Mouse (Mus musculus) left cerebral cortex, adult 11 months (tissue): Measurements from ENCODE around the gene Cyp2c23.
A peak's percentile ranks its signal among the peaks of the same experiment; 100 is the strongest.

Source experiments
- DNase-seq: peaks from one replicate; pipeline ENCODE4 v3.0.0; 2022; ENCODE audit warnings: low spot score

Cyp2c23 gene

DNA sequence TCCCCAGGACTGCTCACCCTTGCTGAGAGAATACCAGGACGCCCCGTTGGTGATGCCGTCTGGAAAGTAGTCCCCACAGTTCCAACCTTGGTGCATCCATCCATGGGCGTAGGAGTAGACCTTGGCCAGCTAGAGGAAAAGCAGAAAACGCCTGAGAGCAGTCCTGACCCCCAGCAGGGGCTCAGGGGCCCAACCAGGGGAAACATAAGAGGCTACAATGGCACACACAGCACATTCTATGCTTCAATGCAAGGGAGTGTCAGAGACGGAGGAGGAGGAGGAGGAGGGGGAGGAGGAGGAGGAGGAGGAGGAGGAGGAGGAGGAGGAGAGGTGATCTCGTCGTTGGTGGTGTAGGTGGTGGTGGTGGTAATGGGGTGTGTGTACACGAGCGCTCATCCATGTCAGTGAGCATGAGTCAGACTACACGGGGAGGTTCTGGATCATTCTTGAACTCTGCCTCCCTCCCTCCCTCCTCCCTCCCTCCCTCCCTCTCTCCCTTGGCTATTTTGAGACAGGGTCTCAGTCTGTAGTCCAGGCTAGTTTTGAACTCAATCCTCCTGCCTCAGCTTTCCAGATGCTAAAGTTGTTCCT, 60.5 kb downstream of the Cyp2c23 start:
- no peak for DNase-seq

DNA sequence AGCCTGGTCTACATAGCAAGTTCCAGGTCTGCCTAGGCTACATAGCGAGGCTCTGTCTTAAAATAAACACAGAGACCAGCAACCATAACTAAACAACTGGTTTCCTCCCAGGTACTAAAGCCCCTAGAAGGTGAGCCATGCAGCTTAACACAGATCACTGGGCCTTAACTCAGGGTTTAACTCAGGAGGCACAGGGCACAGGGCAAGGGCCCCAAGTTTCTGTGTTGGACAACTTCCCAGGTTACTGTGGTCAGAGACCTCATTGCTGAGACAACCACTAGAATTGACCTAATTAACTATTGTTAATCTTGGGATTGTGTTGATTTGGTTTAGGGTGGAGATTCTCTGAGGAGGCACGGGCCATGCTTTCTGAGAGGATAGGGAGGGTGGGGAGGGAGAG, 62.5 kb downstream of the Cyp2c23 start:
- DNase-seq, result no peak

DNA sequence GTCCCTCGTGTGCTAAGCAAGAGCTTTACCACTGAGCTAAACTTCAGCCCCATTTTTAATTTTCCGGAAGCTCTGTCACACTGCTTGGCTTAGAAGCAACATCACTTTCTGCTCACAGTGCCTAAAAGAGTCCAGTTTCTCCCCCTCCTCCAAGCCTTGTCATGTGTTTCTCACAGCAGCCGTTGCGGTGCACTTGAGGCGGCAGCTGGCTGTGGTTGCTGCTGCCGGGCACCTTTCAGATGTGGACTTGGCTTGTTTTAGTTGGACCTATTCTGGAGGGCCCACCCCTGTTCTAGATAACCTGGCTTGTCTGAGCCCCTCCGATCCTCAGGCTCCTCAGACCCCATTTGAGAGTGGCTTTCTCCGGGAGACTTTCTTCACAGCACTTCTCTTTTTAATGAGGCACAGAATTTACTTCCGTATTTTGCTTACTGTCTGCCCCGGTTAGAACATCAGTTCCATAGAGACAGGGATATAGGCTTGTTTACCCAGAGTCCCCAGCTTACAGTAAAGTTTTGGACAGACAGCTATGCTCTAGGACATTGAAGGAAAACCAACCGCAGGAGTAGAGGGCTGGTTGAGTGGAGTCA, 63.4 kb downstream of the Cyp2c23 start:
- no peak for DNase-seq

DNA sequence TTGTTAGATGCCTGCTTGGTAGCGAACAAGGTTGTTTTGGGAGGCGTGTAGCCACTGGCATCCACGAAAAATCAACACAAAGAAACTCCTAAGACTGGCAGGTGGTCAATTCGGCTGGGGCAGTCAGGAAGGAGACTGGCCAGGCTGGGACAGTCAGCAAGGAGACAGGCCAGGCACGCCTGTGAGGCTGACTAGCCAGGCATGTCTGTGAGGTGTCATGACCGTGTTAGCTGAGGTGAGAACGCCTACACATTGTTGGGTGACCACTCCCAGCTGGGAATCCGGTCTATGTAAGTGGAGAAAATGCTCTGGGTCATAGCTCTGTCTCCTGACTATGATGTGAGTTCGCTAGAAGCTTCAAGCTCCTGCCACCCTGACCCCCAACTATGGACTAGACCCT, 66.2 kb downstream of the Cyp2c23 start:
- no peak for DNase-seq

DNA sequence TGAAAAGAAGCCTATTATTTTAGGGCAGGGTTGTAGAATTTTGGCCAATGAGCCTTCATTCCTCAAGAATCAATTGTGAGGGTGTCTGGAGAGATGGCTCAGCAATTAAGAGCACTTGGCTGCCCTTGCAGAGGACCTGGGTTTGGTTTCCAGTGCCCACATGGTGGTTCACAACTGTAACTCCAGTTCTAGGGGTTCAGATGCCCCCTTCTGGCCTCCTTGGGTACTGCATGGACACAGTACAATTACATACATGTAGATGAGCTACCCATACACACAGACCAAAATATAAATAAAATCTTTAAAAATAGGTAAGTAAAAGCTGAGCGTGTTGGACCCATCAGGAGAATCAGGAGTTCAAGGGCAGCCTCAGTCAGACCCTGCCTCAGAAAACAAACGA, 67.8 kb downstream of the Cyp2c23 start:
- no peak for DNase-seq

DNA sequence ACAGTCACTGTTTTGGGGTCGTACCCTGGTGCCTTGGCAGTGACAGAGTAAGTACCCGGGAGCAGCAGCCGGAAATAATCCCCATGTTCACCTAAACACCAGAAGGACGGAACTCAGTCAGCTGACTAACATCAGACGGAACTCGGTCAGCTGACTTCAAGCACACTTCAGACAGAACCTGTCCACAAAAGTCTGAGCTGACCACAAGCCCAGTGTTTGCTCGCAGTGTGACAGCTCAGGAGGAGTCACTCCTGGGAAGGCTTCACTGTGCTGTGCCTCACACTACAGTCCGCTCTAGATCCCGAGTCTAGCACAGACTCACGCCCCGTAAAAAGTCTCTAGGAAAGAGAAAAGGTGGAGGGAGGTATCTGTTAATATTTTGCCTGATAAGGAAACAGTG, 69.0 kb downstream of the Cyp2c23 start:
- no peak for DNase-seq

DNA sequence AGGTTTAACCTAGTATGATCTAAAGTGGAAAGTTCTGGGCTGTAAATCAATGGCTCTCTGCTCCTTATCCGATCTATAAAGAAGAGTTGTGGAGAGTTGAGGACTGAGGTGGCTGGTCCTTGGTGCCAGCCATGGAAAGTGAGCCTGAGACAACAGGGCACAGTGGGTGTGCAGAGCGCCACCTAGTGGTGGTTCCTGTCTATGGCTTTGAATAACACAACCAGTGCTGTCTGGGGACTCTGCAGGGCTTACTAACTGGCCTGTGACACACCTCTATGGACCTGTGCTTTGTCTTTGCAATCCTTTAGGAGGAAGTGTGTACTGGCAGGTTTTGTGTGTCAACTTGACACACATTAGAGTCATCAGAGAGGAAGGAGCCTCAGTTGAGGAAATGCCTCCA, 69.8 kb downstream of the Cyp2c23 start:
- peak; percentile 53 for DNase-seq

DNA sequence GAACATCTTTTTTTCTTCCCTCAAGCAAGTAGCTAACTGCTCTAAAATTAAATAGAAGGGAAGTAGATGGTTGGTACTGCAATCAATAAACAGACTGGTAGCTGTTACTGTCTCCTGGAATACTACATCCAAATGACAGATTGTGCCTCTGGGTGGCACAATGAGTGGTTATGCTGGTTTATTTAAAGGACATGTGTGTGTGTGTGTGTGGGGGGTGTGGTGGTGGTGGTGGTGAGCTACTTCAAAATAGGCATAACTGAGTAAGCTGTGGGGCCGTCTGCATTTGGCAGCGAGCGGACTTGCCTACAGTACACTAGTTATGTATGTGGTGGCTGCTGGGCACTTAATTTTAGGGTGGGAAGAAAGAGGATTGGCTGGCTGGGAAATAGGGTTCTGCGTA, 71.1 kb downstream of the Cyp2c23 start:
- DNase-seq, result peak; percentile 47

DNA sequence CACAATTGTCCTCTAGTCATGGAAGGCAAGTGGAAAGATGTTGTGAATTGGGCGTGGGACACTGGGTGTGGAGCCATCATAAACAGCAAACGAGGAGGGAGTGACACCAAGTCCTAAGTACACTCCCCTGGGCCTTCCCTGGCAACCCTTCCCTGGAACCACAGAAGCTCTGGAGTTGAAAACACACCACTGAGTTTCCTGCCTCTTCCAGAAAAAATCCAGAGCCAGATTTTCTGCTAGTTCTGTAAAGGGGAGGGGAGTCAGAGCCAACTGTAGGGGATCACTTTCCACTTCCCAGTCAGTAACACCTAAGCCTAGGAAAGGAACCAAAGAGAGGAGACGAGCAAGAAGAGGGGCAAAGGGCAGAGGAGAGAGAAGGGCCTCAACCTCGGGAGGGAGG, 71.6 kb downstream of the Cyp2c23 start:
- no peak for DNase-seq

DNA sequence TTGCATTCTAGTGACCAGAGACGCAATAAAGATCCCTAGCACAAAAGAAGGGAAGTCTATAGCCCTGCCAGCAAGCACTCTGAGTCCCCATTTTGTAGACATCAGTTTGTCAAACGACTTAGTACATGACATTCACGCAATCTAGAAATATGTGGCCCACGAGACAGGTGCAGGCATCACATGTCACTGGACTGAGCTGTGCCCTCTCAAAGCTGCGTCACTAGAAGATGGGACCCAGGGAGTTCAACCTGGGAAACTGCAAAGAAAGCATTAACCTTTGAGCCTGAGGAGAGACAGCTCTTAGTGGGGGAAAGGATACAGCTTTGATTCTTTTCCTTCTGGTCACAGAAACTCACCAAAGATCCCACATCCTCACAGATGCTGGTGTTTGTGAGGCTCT, 73.7 kb downstream of the Cyp2c23 start:
- no peak for DNase-seq
